Mouse (Mus musculus): Measurements from ENCODE around the gene Tmem178. TPM values are rescaled to one million over a fixed set of nuclear protein-coding genes. Genes with fewer than 3 reads are reported as not detected.
A peak's percentile ranks its signal among the peaks of the same experiment; 100 is the strongest.

The Tmem178 gene
- polyA plus RNA-seq, 1 experiment, result not detected

GRCm38 (mm10) chr17:80982976-80983375, 38.5 kb downstream of the Tmem178 start:
- Histone ChIP-seq H3K4me3 (ENCODE audit: insufficient read depth, low read length) (no peak overlapping the region), H3K4me1 (ENCODE audit: control insufficient read depth, insufficient read depth, low read length) (peaks cover under 1% of the 10 kb centered on the region; the same call in 1 of the 2 replicates), H3K27ac (ENCODE audit: insufficient read depth, low read depth, low read length) (no peak overlapping the region)
- no peak for TF ChIP-seq POLR2A (IDR thresholded peaks at IDR 0.05; ENCODE audit: borderline replicate concordance, low read depth, low read length)
- TF ChIP-seq CTCF (IDR thresholded peaks at IDR 0.05; ENCODE audit: low read depth, low read length), result no peak

DNA sequence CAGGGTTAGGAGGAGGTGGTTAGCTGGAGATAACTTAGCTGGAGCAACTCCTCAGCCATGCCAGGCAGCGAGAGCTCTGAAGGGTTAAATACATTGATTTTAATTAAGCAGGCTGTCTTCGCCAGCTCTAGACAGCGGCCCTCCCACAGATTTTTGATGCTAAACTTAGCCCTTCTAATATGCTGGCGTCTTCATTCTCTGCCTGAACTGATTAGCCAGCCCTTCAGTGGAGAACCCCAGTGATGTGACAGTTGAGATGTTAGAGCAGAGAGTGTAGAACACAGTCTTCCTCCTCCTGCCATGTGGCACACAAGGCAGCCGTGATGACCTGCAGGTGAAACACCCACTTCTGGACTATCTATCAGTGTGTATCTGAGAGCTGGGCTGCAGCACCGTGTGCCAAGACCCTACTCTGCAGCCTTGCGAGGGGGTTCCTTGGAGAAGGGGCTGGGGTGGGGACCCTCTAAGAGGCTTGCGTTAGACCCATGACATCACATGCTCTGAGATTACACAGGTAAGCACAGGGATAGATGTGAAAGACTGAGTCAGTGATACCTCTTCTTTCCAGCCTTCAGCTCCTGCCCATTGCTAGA, 47.2 kb downstream of the Tmem178 start:
- H3K27ac ChIP-seq (ENCODE audit: insufficient read depth, low read depth, low read length), result no peak overlapping the region
- H3K4me3 ChIP-seq (ENCODE audit: insufficient read depth, low read length), result no peak overlapping the region
- peaks cover 3% of the 10 kb centered on the region for H3K4me1 ChIP-seq (ENCODE audit: control insufficient read depth, insufficient read depth, low read length)
- TF ChIP-seq POLR2A (IDR thresholded peaks at IDR 0.05; ENCODE audit: borderline replicate concordance, low read depth, low read length), result no peak
- no peak for TF ChIP-seq CTCF (IDR thresholded peaks at IDR 0.05; ENCODE audit: low read depth, low read length)

- Histone ChIP-seq H3K4me3 (ENCODE audit: insufficient read depth, low read length) (no peak overlapping the region), H3K27ac (ENCODE audit: insufficient read depth, low read depth, low read length) (peak overlapping the region; percentile 43), H3K4me1 (ENCODE audit: control insufficient read depth, insufficient read depth, low read length) (peaks cover 16% of the 10 kb centered on the region)
- TF ChIP-seq POLR2A (IDR thresholded peaks at IDR 0.05; ENCODE audit: borderline replicate concordance, low read depth, low read length) (no peak), CTCF (IDR thresholded peaks at IDR 0.05; ENCODE audit: low read depth, low read length) (no peak)
Observed at GRCm38 (mm10) chr17:80997226-80997625, 52.8 kb downstream of the Tmem178 start.

GRCm38 (mm10) chr17:80998958-80999357, 54.5 kb downstream of the Tmem178 start:
- H3K4me1 ChIP-seq (ENCODE audit: control insufficient read depth, insufficient read depth, low read length), result peaks cover 14% of the 10 kb centered on the region
- TF ChIP-seq CTCF (IDR thresholded peaks at IDR 0.05; ENCODE audit: low read depth, low read length) (no peak), POLR2A (IDR thresholded peaks at IDR 0.05; ENCODE audit: borderline replicate concordance, low read depth, low read length) (no peak)
- no peak overlapping the region for H3K27ac ChIP-seq (ENCODE audit: insufficient read depth, low read depth, low read length)
- no peak overlapping the region for H3K4me3 ChIP-seq (ENCODE audit: insufficient read depth, low read length)

GRCm38 (mm10) chr17:81001010-81001409, 56.6 kb downstream of the Tmem178 start:
- Histone ChIP-seq H3K4me1 (ENCODE audit: control insufficient read depth, insufficient read depth, low read length) (peaks cover 27% of the 10 kb centered on the region), H3K27ac (ENCODE audit: insufficient read depth, low read depth, low read length) (no peak overlapping the region), H3K4me3 (ENCODE audit: insufficient read depth, low read length) (no peak overlapping the region)
- TF ChIP-seq CTCF (IDR thresholded peaks at IDR 0.05; ENCODE audit: low read depth, low read length) (no peak), POLR2A (IDR thresholded peaks at IDR 0.05; ENCODE audit: borderline replicate concordance, low read depth, low read length) (no peak)

DNA sequence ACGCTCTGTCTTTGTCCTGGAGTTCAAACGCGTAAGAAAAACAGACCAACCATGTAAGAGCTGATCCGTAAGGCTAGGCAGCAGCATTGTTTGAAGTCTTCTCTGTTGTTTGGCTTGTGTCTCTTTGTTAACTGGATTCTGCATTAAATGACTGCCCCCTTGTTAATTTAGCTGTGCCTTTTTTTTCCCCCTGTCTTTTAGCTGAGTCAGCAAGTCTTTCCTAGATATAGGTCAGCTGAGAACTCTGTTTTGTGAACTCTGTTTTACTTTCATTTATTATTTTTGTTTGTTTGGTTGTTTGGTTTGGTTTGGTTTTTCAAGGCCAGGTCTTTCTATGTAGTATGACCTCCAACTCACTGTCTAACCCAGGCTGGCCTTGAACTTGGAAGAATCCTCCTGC, 57.2 kb downstream of the Tmem178 start:
- no peak for TF ChIP-seq POLR2A (IDR thresholded peaks at IDR 0.05; ENCODE audit: borderline replicate concordance, low read depth, low read length)
- no peak for TF ChIP-seq CTCF (IDR thresholded peaks at IDR 0.05; ENCODE audit: low read depth, low read length)
- peaks cover 27% of the 10 kb centered on the region for H3K4me1 ChIP-seq (ENCODE audit: control insufficient read depth, insufficient read depth, low read length)
- H3K4me3 ChIP-seq (ENCODE audit: insufficient read depth, low read length), result no peak overlapping the region
- H3K27ac ChIP-seq (ENCODE audit: insufficient read depth, low read depth, low read length), result no peak overlapping the region

- Histone ChIP-seq H3K4me3 (ENCODE audit: insufficient read depth, low read length) (no peak overlapping the region), H3K27ac (ENCODE audit: insufficient read depth, low read depth, low read length) (no peak overlapping the region), H3K4me1 (ENCODE audit: control insufficient read depth, insufficient read depth, low read length) (peaks cover 23% of the 10 kb centered on the region)
- TF ChIP-seq POLR2A (IDR thresholded peaks at IDR 0.05; ENCODE audit: borderline replicate concordance, low read depth, low read length), result no peak
- no peak for TF ChIP-seq CTCF (IDR thresholded peaks at IDR 0.05; ENCODE audit: low read depth, low read length)
Observed at GRCm38 (mm10) chr17:81002130-81002529, 57.7 kb downstream of the Tmem178 start.

- no peak overlapping the region for H3K27ac ChIP-seq (ENCODE audit: insufficient read depth, low read depth, low read length)
- TF ChIP-seq POLR2A (IDR thresholded peaks at IDR 0.05; ENCODE audit: borderline replicate concordance, low read depth, low read length), result no peak
- TF ChIP-seq CTCF (IDR thresholded peaks at IDR 0.05; ENCODE audit: low read depth, low read length), result no peak
- H3K4me1 ChIP-seq (ENCODE audit: control insufficient read depth, insufficient read depth, low read length), result peaks cover 14% of the 10 kb centered on the region
- no peak overlapping the region for H3K4me3 ChIP-seq (ENCODE audit: insufficient read depth, low read length)
Observed at GRCm38 (mm10) chr17:81004454-81004853, 60.0 kb downstream of the Tmem178 start.

DNA sequence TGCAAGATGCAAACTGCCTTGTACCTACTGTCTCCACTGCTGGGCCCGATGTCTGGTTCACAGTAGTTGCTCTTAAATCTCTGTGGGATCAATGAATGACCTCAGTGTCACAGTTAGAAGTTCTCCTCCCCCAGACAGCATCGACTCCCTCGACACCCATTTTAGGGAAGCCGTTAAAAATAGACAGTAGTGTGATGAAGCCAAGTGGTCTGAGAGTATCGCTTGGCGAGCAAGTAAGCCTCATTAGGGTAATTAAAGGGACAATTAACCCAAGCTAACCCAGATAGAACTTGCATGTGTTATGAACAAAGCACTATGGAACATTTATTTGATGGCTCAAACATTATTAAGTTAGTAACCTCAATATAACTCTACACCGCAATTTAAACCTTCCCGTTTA, 60.9 kb downstream of the Tmem178 start:
- Histone ChIP-seq H3K4me3 (ENCODE audit: insufficient read depth, low read length) (no peak overlapping the region), H3K4me1 (ENCODE audit: control insufficient read depth, insufficient read depth, low read length) (peaks cover 14% of the 10 kb centered on the region), H3K27ac (ENCODE audit: insufficient read depth, low read depth, low read length) (no peak overlapping the region)
- TF ChIP-seq CTCF (IDR thresholded peaks at IDR 0.05; ENCODE audit: low read depth, low read length), result no peak

DNA sequence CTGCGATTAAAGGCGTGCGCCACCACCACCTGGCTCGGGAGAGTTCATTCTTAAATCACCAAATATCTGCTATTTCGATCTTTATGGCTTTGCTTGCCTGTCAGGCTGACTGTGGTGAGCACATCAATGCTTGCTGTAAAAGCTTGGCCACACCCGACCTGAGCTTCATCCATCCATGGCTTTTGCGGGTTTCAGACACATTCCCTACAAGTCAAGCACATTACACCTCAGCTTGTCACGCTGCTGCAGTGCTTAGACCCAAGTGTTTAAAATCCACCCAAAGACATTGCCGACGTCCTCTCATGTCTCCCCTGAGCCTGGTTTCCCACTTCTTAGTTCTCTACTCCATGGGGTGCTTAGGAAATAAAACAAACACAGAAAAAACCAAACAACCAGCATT, 64.7 kb downstream of the Tmem178 start:
- TF ChIP-seq CTCF (IDR thresholded peaks at IDR 0.05; ENCODE audit: low read depth, low read length) (no peak), POLR2A (IDR thresholded peaks at IDR 0.05; ENCODE audit: borderline replicate concordance, low read depth, low read length) (no peak)
- Histone ChIP-seq H3K4me3 (ENCODE audit: insufficient read depth, low read length) (no peak overlapping the region), H3K27ac (ENCODE audit: insufficient read depth, low read depth, low read length) (no peak overlapping the region), H3K4me1 (ENCODE audit: control insufficient read depth, insufficient read depth, low read length) (peaks cover 14% of the 10 kb centered on the region)

DNA sequence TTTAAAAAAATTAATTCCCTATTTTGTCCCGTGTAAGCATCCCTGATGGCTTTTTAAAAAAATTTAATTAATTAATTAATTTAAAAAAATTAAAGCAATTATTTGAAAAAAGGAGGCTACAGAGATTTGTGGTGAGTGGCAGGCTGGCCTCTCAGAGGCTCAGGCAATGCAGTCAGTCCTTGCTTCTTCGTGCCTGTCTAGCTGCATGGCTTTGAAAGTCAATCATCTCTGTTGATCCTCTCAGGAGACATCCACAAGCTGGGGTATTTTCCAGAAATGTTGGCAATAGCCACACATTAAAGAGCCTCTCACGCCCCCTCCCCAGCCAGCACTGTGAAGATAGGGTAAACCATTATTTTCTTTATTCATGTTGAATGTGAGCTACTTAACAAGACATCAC, 65.8 kb downstream of the Tmem178 start:
- no peak overlapping the region for H3K27ac ChIP-seq (ENCODE audit: insufficient read depth, low read depth, low read length)
- no peak overlapping the region for H3K4me3 ChIP-seq (ENCODE audit: insufficient read depth, low read length)
- peaks cover 7% of the 10 kb centered on the region for H3K4me1 ChIP-seq (ENCODE audit: control insufficient read depth, insufficient read depth, low read length)
- TF ChIP-seq CTCF (IDR thresholded peaks at IDR 0.05; ENCODE audit: low read depth, low read length) (no peak), POLR2A (IDR thresholded peaks at IDR 0.05; ENCODE audit: borderline replicate concordance, low read depth, low read length) (no peak)

Measured in bone marrow macrophage, adult 2 months (primary cell).